Mouse (Mus musculus) thymus, adult 2 months (tissue): Measurements from ENCODE around the gene 4930430F08Rik.

Experiments used
- CTCF ChIP-seq: fragments of 200-500 bp; IDR thresholded peaks from 2 replicates; pipeline ENCODE4 v1.5.1; 2012; ENCODE audit warnings: mild to moderate bottlenecking, control low read depth, low read length, moderate library complexity, borderline replicate concordance; ENCODE audit not compliant: control insufficient read depth, poor library complexity, insufficient read depth; ENCODE audit errors: extremely low read depth
- POLR2A ChIP-seq: fragments of 200-500 bp; IDR thresholded peaks from 2 replicates; pipeline ENCODE4 v1.6.1; 2012; ENCODE audit warnings: mild to moderate bottlenecking, low read length, control low read depth, moderate library complexity; ENCODE audit not compliant: control insufficient read depth, poor library complexity, insufficient read depth; ENCODE audit errors: extremely low read depth

GRCm38 (mm10) chr10:100564112-100564511 is 26.1 kb downstream of the 4930430F08Rik start:
- TF ChIP-seq CTCF (no peak), POLR2A (no peak)
